Mouse (Mus musculus) cerebellum, adult (tissue): ENCODE measurements around the gene Srrm2.
"Not testable (repeated sequence)": the region's sequence is repeated elsewhere in the genome, so short reads cannot be mapped to it uniquely, and the experiment has no call there.

Experiments used
- ATAC-seq: cut with Nextera tagmentation; 2 replicates; pipeline ENCODE4 v1.9.2; 2017; ENCODE audit warnings: mild to moderate bottlenecking, moderate library complexity, mixed read lengths; ENCODE audit not compliant: insufficient number of reproducible peaks, low FRiP score, low TSS enrichment

The Srrm2 gene

DNA sequence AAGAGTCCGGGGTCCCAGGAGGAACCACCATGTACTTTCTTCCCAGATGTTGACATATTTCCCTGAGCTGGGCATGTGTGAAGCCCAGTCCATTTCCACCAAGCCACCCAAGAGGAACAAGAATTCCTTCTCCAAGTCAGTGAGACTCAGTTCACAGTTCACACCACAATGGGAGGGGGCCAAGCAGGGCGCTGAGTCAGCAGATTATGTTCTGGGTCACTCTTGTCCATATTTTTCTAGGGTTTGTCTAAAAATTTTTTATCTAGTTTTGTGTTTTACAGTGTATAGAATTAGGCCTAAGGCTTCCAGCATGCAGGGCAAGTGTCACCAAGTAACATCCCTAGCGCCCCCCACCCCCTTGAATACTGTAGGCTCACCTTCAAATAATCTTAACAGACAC lies 29.2 kb upstream of the Srrm2 start:
- ATAC-seq: no peak

DNA sequence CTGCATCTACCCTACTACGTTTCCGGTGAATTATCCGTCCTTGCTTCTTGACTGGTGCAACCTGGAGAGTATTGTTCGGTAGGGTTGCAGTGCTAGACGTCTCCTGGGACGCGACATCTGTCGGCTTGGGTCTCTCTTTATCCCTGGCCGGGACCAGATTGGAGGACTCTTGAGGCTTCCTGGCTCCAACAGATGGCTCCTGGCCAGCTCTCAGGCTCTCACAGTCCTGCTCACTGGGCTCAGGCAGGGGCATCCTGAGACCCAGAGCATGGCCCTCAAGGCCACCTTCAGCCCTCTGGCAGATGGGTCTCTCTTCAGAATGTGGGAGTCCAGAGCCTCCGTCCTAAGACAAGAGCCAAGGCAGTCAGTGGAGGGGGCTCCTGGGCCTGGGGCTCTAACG lies 27.4 kb upstream of the Srrm2 start:
- ATAC-seq: peak; percentile 36; the same call in 1 of the 2 replicates

DNA sequence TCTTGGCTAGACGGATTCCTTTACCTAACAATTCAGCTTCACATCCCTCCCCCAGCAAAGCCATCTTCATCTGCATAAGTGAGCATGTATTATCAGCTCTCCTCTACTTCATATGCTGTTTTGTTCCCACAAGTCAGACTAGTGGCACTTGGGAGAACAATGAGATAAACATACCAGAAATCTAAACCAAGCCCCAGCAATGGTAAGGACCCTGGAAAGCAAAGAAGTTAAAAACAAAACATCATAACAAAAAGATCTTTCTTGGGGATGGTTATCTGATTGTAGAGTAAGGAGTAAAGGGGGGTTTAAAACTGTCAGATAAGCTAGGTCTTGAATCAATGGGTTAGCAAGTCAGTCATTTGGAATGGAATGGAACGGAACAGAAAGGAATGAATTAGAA lies 19.8 kb upstream of the Srrm2 start:
- ATAC-seq: no peak

DNA sequence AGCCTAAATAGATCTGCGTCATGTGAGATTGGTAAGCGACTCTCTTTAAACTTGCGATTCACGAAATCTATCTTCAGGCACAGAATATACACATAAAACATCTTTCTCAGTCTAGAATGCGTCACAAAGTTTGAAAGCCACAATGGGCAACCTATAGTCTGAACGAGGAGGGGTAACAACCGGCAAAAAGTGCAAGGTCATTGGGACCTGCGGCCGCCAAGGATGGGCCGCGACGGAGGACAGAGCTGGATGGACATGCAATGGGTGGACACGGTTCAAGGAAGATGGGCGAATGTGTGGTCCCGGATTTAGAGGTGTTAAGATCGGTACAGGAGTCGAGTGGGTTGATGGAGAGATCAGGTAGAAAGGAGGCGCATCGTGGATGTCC lies 19.4 kb upstream of the Srrm2 start:
- ATAC-seq: peak; percentile 51; the same call in 1 of the 2 replicates

DNA sequence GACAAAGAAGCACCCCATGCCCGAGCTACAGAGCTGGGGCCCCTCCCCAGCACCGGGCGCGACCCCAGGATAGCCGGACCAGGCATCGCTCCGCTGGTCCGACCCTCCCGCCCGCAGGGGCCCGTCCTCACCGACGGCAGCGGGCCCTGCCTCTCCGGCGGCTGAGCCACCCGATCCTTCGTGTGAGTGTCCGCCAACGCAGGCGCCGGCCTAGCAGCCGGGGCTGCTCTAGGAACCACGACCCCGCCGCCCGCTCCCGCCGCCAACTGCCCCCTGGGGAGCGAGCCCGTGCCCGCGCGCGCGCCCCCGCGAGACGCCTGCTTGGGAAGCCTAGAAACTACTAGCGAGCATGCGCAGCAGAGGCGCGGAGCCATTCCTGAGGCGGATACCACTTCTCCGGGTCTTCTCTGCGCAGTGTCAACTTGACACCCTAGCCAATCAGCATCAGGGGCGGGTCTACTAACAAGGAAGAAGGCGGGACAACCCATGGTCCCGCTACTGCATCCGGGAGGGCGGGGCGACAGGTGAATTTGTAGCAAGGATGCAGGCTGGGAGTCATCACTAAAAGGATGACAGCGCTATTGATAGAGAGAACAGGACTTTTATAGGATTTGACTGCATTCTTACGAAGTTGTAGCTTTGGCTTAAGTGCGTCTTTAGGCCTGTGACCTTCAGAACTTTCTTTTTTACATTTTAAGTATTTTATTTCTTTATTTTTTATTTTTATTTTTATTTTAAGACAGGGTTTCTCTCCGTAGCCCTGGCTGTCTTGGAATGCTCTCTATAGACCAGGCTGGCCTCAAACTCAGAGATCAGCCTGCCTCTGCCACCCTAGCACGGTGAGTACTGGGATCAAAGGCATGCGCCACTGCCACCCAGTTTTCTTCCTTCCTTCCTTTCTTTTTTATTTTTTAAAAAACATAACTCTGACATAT lies 18.8 kb upstream of the Srrm2 start, which contains the start of gene Flywch1:
Gene Flywch1, minus strand, starts transcription at position 319 of the 935 bp plus-strand sequence.
- peak; percentile 98 for ATAC-seq

DNA sequence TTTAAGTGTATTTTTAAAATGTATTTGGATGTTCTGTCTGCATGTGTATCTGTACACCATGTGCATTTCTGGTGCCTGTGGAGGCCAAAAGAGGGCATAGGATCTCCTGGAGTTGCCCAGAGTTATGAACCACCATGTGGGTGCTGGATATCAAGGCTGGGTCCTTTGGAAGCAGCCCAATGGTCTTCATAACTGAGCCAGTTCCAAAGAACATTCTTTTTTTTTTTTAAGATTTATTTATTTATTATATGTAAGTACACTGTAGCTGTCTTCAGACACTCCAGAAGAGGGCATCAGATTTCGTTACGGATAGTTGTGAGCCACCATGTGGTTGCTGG lies 18.1 kb upstream of the Srrm2 start:
- not testable (repeated sequence) for ATAC-seq

DNA sequence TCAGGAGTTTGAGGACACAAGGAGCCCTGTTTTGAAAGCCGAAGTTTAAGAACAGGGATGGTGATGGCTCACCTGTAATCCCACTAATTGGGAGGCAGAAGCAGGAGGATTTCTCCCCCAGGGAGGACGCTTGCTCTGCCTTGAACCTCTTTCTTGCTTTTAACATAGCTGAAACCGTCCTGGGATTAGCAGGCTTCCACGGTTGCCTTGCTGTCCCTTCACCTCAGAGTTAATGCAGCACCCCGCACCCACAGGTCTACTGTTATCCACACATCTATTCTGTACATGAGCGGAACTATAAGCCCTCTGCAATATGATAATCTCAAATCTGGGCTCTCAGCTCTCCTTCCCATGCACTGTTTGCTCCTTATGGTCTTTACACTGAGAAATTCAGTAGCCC lies 16.7 kb upstream of the Srrm2 start:
- ATAC-seq: no peak

DNA sequence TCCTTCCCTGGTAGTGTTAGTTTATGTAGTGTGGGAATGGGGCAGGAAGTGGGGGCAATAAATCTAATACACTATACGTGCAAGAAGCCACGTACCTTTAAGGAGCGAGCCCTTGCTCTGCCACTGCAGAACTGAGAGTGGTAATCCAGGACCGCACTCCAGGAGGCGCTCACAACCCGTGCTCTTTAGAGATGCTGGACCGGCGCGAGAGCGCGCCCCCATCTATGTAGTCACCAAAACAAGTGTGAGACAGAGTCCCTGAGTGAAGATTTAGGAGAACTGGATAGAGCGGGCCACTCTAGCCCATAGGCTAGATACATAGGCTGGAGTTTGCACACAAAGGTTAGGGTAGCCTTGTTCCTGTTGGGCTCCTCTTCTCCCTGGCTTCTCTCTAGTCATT lies 16.2 kb upstream of the Srrm2 start:
- 0 out of 2 replicates have a peak, but pooled peaks have one; percentile 47 for ATAC-seq

DNA sequence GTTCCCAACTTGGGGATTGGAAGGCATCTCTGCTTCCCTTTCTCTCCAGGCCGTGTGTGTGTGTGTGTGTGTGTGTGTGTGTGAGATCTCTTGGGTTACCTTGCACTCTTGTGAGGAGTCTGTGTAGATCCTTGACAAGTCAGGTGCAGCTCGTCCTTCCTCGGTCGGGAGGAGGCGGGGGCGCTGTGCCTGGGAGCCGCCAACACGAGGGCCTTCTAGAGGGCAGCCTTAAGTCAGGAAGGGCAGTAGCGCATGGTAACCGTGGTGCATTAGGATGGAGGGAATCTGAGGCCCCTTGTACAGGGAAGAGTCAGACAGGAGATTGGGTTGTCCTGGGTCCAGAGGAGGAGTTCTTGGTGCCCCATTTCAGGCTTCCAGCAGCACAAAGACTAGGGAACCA lies 14.1 kb upstream of the Srrm2 start:
- ATAC-seq: no peak

DNA sequence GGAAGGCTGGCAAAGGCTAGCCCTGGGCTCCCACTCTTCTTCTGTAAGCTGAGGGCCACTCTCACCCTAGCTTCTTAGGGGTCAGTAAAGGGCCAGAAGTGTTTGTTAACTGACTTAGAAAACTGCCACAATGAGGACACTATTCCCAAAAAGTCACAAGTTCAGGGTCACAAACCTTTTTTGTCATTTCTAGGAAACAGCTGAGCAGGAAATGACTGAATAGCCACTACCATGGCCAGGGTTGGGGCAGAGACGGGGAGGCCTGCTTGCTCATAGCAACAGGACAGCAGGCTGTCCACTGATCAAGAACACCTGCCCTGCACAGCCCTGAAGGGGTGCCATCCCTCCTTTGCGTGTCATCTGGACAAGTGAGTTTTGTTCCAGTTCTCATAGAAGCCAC lies 13.2 kb upstream of the Srrm2 start:
- no peak for ATAC-seq

DNA sequence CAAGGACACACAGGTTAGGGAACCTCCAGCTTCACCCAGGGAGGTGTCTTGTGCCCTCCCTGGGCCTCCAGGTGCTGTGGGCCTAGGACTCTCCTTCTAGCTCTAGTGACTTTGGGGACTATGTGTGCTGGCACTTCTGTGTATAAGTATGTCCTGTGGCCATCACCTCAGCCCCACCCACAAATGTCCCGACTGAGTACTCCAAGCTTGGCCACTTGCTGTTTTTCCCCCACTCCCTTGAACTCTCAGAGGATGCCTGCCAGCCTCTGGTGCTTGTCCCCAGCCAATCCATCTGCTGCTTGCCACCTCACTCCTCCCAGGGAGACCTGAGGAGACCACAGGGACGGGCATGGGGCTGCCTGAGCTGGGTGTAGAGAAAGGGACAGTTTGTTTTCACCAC lies 11.9 kb upstream of the Srrm2 start:
- ATAC-seq: no peak

DNA sequence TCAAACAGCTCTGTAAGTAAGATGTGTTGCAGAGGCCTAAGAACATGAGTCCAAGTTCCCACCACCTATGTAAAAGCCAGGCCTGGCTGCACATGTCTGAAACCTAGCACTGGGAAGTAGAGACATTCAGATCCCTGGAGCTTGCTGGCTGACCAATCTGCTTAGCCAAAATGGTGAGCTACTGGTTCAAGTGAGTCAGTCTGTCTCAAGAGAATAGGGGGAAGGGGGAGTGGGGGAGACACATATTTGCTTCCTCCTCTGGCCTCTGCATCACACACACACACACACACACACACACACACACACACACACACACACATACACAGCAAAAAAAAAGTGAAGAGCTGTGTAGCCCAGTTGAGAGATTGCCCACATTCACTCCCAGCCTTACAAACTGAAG lies 7.0 kb upstream of the Srrm2 start:
- no peak for ATAC-seq

DNA sequence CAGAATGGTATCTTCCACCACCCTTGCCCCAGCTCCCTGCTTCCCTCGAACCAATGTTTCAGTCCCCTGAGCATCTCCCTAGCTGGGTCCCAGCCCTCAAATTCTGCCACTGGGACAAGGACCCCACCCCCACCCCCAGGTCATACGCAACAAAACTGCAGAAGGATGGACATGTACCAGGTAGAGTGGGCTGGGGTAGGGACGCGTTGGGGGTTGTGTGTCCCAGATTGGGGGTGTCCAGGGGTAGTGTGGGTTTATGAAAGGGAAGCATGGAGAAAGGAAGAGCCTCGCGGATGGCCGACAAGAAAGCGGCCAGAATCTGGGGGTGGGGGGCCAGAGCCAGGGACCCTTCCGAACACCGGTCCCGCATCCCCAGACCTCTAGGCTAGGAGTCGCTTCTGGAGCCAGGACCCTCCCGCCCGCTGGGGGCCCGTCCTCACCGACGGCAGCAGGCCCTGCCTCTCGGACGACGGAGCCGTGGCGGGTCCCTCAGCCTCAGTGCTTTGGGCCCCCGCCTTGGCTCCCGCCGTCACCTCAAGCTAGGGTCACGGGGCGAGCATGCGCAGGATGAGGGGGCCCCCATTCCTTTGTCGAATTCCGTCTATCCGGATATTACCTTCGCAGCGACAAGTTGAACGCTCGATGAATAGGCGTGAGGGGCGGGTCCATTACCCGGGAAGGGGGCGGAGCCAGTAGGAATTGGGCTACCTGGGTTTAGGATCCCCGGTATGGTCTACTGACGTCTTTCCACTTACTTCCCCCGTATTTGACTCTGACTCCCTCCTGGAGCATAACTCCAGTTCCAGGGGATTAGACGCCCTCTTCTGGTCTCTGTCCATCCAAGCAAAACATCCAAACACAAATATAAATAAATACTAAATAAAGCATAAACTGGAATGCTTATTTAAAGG lies 4.5 kb upstream of the Srrm2 start, which contains the start of gene Flywch2:
Gene Flywch2, minus strand, starts transcription at position 521 of the 911 bp plus-strand sequence.
- ATAC-seq: peak; percentile 90

DNA sequence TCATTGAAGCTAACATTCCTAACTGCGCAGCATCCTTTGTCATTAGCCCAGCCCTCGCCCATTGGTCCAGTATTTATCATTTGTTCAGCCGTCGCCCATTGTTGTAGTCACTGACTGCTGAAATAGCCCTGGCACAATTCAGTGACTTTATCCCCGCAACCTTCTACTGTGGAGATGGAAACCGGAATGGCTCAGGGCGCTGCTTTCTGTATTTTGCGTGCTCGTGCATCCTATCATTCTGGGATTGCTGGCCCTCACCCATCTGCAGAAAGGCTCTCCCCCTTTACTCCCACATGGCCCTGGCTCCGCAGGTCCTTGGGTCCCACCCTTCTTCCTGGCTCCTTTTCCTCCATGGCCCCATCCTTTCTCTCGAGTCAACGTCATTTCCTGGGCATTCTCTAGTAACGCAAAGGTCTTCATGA lies 3.8 kb upstream of the Srrm2 start:
- peak; percentile 31; the same call in 1 of the 2 replicates for ATAC-seq

DNA sequence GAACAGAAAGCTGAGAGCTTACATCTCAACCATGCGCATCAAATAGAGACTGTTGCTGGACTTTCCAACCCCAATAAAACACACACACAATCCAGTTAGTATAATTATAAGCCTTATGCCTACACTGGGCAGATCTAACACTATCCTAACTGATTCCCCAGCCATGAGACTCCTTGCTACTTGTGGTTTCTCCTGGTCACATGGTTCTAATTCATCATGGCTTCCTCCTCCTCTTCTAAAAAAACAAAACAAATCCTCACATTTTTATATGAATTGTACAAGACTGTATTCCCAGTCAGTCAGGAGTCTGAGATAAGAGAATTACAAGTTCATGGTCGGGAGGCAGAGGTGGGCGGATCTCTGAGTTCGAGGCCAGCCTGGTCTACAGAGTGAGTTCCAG lies 1.4 kb upstream of the Srrm2 start:
- no peak for ATAC-seq

DNA sequence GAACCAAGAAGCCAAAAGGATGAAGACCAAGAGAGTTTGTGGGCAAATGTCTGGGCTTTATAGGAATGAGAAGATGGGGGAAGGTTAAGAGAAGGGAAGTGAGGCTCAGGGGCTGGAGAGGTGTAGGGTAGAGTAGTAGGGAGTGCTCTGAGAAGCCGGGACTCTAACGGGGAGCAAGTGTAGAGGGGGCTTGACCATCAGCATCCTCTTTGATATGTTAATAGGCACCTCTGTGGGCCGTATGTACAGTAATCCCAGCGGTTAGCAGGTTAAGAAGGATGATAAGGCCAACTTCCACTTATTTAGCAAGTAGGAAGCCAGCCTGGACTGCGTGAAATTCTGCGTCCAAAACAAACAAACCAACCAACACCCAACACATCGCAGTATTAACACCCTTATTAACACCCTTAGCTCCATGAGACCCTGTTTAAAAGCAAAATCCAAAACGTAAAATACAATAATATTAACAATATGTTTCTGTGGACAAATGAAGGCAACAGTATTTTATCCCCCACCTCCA lies 523 bp upstream of the Srrm2 start:
- ATAC-seq: no peak

DNA sequence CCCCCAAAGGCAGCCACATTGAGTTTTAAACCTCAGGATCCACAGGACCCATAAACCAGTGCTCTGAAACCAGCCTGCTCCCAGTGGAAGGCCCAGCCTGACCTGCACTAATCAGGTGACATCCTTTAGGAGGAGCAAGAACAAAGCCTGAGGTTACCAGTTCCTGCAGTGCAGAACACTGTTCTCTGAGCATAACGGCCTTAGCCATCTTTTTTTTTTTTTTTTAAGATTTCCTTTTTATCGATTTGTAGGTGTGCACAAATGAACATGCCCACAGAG lies 686 bp downstream of the Srrm2 start:
- ATAC-seq: no peak

DNA sequence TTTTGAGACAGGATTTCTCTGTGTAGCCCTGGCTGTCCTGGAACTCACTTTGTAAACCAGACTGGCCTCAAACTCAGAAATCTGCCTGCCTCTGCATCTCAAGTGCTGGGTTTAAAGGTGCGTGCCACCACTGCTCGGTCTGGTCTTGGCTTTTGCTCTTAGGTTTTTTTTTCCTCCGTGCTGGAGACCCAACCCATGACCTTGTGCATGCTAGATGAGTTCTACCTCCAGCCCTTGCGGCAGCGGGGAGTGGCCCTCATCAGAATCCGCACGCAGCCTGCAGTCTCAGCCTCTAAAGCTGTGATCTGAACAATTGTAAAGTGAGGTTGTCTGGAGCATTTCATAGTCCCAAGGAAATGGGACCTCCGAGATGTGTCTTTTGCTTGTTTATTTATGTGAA lies 5.0 kb downstream of the Srrm2 start:
- no peak for ATAC-seq

DNA sequence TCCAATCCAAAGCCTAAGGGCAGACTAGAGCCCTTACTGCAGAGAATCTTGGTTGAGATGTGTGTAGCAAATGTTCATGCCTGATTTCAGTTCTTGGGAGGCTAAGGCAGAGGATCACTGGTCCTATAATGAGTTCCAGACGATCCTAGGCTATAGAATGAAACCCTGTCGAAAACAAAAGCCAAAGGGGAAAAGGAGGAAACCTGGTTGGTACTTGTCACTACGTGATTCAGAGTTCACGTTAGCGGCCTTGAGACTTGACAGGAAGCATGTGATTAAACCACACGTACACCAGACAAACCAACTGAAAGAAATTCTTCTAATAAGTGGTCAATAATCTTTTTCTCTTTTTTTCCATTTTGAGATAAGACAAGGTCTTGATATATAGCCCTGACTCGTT lies 7.0 kb downstream of the Srrm2 start:
- no peak for ATAC-seq

DNA sequence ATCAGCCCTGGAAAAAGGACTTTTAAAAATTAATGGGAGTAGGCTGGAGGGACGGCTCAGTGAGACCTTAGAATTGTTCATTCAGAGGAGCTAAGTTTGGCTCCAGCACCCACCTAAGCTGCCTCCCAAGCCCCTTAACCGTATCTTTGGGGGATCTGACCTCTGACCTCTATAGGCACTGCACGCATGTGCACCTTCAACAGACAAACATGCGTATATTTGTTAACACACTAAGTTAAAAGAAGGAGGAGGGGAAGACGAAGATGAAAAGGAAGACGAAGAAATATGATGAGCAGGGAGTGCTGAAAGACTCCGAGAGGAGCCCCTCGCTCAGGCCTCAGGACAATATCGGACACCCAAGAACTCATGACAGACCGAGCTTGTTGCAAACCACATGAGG lies 11.3 kb downstream of the Srrm2 start:
- no peak for ATAC-seq

DNA sequence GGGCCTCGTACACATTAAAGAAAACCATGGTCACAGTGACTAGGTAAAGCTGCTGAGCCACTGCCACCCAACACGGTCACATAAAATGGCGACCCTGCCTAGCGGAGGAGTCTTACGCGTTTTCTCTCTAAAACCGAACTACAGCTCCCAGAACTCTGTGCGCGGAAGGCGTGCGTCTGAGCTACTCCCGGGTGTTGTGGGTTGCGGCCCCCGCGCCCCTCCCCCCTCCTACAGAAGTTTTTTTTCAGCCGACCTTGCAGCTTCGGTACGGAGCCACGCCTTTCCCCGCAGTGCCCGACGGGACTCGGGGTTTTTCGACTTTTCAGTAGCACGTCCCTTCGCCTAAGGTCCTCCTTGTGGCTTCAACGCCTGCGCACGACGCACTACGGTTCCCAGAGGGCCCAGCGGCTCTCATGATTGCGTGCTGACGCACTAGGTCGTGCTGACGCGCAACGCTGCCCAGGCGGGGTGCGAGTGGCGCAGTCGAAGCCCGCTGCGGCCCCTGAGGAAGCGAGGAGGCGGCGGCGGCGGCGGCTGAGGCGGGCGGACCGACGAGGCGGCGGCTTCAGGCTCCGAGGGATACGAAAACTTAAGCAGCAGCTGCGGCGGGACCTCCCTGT lies 12.5 kb downstream of the Srrm2 start:
- peak; percentile 98 for ATAC-seq
